Mouse (Mus musculus) Muller cell, postnatal 12 days (primary cell): Measurements from ENCODE around the gene Lsm2.

Source experiments
- DNase-seq: peaks from one replicate; pipeline ENCODE4 v3.0.0-alpha.2; 2015; ENCODE audit errors: inconsistent ontology term

The Lsm2 gene

GRCm38 (mm10) chr17:35012430-35012829 lies 30.8 kb downstream of the Lsm2 start:
- no peak for DNase-seq

DNA sequence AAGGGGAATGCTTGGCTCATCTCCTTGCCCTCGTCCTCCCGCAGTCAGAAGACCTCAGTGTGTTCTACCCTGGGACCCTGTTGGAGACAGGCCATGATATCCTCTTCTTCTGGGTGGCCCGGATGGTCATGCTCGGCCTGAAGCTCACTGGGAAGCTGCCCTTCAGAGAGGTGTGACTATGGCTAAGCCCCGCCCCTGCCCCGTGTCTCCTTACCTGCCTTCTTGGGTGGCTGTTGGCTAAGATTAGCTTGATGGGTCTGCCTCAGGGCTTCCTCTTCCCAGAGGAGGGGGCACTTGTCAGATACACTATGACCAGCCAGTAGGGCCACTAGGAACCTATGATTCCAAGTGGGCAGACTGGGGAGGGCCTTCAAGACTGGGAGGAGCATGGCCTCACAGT lies 31.6 kb downstream of the Lsm2 start:
- DNase-seq: no peak

- DNase-seq: no peak
These were observed 33.6 kb downstream of the Lsm2 start for GRCm38 (mm10) chr17:35015296-35015695.

DNA sequence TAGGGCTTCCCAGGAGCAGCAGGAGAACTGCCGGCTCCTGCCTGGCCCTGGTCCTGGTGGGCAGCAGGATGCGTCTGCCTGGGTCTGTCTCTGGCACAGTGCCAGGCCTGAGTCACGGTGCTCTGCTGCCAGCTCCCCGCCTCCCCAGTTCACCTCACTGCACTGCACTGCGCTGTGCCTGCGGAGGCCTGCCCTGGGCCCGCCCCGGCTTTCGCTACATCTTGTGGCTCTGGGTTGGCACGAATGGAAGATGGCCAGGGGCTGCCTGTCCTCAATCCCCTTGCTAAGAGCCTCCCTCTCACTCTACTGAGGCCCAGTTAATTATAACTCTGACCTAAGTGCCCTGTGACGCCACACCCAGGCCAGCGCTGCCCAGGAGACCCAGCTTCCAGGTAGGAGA lies 34.7 kb downstream of the Lsm2 start, which contains the start of gene Vwa7:
Gene Vwa7 (plus strand): TSS at position 204 of the 400 bp plus-strand sequence.
- DNase-seq: peak; percentile 88

DNA sequence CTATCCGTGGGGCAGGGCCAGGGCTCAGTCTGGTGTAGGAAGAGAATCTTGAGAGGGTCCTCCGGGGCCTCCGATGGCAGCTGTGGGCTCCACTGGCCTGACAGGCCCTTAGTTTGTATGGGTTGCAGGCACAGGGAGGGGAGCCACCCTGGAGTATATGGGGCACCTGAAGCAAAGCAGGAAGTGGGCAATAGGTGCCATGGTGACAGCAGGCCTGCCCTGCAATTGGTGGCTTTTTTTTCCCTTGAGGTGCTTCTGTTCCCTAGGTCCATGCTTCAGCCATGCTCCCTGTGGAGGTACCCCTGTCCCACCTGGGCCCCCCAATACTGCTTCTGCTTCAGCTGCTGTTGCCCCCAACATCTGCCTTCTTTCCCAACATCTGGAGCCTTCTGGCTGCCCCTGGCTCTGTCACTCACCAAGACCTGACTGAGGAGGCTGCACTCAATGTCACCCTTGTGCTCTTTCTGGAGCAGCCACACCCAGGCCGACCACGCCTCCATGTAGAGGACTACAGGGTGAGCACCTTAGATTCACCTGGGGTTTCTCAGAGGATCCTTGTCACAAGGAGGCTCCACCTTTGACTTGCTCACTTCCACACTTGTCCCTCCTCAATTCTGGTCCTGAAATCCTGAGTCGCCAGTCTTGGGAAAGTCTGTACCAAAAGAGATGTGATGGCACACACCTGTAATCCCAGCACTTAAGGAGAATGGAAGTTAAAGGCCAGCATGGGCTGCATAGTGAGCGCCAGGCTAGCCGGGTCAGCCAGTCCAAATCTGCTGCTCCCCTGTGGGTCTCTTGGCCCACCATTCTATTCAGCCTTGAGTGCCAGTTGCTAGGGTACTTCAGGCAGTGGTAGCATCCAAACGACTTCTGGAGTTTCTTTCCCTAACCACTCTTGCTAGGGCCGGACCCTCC lies 35.4 kb downstream of the Lsm2 start:
- DNase-seq: no peak

DNA sequence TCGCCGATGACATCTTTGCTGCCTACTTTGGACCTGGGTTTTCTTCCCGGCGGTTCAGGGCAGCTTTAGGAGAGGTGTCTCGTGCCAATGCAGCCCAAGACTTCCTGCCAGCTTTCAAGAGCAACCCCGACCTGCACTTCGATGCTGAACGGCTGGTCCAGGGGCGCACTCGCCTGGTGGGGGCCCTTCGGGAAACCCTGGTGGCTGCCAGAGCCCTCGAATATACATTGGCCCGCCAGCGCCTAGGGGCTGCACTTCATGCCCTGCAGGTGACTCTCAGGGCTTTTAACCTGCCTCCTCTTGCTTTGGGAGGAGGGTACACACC lies 36.0 kb downstream of the Lsm2 start:
- no peak for DNase-seq

GRCm38 (mm10) chr17:35018171-35018570 lies 36.5 kb downstream of the Lsm2 start:
- no peak for DNase-seq

DNA sequence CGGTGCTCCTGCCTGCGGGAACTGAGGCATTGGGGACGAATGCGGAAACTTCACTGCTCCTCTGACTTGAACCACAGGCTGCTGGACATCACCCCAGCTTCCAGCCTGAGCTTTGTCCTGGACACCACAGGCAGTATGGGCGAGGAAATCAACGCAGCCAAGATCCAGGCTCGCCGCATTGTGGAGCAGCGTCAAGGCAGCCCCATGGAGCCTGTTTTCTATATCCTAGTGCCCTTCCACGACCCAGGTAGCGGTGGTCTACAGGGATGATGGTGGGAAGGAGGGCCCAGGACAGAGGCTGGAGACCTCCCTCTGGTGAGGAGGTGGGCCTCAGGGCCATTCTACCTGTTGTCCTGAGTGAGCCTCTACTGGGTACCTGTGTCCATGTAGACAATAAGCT lies 38.2 kb downstream of the Lsm2 start:
- no peak for DNase-seq

DNA sequence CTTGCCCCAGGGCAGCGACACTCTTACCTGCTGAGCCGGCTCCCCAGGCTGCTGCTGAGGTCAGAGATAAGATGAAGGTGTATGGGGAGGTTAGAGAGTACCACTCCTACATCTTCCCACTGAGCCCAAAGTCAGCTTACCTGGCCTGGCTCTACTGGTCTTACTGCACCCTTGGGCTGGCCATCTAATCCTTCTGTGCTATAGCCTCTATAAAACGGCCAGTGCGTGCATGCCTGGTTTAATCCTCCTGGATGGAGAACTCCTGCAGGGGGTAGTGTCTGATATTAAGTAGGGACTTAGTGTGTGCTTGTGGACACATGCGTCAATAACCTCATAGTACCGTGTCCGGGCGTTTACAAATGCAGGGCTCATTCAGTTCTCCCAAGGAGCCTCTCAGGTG lies 38.9 kb downstream of the Lsm2 start:
- DNase-seq: no peak

DNA sequence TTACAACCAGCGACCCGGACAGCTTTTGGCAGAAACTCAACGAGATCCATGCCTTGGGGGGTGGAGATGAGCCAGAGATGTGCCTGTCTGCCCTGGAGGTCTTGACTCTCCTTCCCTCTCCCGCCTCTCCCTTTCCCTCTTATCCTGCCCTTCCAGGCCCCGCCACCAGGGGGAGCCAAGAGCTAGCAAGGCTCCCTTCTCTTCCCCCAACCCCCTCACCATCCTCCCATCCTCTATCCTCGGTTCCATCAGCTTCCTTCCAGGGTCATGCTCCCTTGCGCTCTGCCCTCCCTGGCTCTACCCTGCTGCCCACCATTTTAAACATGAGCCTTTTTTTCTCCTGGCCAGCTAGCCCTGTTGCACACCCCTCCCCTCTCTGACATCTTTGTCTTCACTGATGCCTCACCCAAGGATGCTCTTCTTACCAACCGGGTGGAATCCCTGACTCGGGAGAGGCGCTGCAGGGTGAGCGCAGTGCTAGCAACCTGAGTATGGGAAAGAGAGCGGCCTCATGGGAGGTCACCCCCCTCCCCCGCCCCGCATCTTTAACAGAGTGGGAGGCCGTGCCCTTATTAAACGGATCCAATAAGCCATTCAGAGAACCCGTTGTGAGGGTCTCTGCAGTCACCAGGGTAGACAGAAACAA lies 39.6 kb downstream of the Lsm2 start:
- DNase-seq: peak; percentile 94

- DNase-seq: no peak
These were observed 40.3 kb downstream of the Lsm2 start for GRCm38 (mm10) chr17:35021842-35022477.

DNA sequence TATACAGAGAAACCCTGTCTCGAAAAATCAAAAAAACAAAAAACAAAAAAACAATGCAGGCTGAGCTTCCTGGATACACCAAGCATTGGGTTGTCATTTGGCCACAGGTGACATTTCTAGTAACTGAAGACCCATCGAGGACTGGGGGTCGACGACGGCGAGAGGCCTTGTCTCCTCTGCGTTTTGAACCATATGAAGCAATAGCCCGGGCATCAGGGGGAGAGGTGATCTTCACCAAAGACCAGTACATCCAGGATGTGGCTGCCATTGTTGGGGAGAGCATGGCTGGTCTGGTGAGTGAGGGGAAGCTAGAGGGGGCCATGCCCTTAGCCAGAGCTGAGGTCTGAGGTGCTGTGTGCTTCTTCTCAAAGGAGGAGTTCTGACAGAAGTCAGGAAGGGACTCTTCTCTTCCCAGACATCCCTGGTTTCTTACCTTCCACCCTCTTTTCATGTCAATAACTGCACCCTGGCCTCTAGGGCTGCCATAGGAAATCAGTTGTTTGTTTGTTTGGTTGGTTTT lies 40.9 kb downstream of the Lsm2 start:
- no peak for DNase-seq

DNA sequence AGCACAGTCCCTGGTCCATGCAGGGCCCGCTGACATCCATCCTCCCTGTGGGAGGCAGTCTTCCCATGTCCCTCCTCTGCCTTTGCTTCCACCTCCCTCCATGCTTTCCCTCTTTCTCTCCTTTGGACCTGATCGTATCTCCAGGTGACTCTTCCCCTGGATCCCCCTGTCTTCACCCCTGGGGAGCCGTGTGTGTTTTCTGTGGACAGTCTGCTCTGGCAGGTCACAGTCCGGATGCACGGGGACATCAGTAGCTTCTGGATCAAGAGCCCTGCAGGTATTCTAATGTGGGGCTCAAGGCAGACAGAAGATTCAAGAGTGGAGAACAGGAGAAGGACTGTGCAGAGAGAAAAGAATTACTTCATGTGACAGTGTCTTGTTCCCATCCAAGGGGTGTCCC lies 41.6 kb downstream of the Lsm2 start:
- DNase-seq: no peak

- no peak for DNase-seq
These were observed 42.1 kb downstream of the Lsm2 start for GRCm38 (mm10) chr17:35023756-35024155.

- no peak for DNase-seq
These were observed 42.6 kb downstream of the Lsm2 start for GRCm38 (mm10) chr17:35024261-35024660.

DNA sequence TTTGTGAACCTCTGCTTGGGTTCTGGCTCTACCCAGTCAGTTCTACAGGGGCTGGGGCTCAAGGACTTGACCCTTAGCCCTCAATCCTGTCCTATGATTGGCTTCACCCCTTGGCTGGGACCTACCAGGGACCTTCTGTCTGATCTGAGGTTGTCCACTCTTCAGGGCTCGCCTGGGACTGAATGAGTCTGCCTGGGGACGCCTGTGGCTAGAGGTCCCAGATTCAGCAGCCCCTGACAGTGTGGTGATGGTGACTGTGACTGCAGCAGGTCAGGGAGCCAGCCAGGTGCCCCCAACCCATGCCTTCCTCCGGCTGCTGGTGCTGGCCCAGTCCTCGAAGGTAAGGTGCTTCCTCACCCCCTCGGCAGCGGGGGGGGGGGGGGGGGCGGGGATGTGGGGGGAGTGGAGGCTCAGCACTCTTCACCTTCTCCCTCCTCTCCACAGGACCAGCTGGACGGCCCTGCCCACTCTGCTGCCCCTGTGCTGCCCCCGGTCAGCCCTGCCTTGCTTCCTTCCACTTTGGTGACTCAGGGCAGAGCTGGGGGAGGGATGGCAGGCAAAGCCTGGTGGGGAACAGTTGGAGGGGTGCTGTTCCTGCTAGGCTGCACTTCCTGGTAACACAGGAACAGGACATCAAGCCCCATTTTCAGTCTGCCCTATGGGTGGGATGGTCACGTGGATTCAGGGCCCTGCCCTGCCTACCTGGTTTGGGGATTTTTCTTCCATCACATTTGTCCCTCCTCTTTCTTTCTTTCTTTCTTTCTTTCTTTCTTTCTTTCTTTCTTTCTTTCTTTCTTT lies 43.2 kb downstream of the Lsm2 start:
- no peak for DNase-seq

DNA sequence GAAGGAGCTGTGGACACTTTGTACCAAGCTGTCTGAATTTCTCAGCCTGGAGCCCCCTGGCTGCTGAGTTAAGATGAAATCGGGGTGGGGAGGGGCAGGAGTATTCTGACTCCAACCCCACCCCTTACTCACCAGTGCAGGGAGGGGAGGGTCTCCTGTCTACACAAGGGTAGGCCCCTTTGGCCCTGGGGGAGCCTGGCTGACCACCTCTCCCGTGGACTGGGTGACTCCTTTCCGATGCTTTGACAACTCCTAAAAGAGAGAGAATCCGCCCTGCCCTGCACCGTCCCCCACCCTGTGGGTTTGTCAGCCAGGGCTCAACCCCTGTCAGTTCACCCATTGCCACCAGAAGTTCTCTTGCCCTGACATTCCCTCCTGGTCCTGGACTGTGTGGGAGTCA lies 44.5 kb downstream of the Lsm2 start:
- DNase-seq: no peak

DNA sequence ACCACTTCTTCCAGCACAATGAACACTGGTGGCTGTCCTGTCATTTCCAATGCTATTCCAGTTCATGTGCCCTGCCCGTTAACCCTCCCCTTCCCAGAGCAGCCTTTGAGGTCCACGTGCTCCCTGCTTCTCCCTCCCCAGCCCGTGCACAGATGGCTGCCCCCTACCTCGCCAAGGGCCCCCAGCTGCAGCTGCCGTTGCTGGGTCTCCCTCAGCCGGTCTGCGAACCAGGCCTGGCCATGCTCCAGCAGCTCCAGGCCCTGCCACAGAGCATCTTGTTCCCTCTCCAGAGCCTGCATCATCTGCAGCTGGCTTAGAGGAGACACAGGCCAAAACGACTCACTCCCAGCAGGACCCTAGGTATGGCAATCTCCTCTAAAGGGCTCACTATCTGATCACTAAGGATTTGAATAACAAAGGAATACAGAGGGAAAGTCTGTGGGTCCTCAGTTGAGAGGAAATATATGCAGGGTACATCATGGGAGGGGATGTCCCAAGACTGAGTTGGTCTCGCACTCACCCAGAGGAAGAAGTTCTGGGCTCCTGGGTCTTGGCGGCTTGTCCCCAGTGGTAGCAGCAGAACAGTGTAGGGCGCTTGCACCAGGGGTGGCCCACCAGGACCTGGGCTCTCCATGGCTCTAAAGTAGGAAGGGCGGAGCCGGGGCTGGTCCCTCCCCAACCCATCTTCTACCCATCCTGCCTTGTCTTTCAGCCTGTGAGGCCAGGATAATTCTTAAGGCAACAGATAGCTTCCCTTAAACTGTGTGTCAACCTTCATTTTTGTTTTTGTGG lies 45.8 kb downstream of the Lsm2 start, which contains the start of gene Sapcd1:
Gene Sapcd1 (minus strand): TSS at position 740 of the 792 bp plus-strand sequence.
- DNase-seq: peak; percentile 89

- DNase-seq: no peak
These were observed 46.7 kb downstream of the Lsm2 start for GRCm38 (mm10) chr17:35028315-35028714.

DNA sequence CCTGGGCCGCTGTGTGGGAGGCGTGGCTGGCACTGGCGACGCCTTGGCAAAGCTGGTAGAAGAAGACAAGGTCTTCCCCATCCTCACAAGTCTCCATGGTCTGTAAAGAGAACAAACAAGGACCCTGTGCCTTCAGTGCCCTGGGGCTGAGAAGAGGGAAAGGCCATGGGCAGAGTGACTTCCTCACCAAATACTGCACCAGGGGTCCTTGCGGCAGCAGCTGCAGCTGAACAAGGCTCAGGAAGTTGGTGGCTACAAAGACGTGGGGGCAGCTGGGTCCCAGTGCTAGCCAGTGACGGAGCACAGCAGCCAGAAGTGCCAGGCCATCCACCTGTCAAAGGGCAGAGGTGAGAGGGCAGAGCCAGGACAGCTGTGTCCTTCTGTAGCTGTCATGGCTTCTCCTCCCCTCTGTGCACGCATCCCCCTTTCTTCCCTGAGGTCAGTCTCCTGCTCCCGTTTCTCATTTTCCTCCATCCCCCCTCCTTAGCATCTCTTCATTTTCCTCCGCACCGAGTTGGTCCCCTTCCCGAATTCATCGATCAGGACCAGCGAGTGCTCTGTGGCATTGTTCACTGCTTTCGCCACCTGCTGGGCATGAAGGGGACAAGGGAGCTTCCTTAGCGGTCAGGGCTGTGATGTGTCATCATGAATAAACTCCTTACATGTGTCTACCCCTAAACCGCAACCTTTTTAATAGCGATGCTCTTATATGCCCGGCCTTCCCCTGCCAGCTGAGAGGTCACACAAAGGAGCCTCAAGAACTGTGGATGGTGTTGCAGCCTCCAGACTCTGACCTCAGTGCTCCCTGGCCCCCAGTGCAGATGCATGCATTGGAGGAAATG lies 48.2 kb downstream of the Lsm2 start:
- peak; percentile 55 for DNase-seq
